Mouse (Mus musculus) erythroblast, embryonic 14.5 days (primary cell): ENCODE measurements at regions not wholly inside any gene's neighbourhood (a gene's known extent, or its start where the extent isn't known, plus 50 kb on each side); places are given as distances from the start of the nearest gene placed in this dataset.

ENCODE experiments used
- GATA1 ChIP-seq: IDR thresholded peaks from 2 replicates; pipeline ENCODE4 v1.6.1; 2012; ENCODE audit warnings: low read length, inconsistent platforms, mixed read lengths
- TAL1 ChIP-seq: IDR thresholded peaks from 3 replicates; pipeline ENCODE4 v1.6.1; 2012; ENCODE audit warnings: low read length, inconsistent platforms, mixed read lengths

- no peak for TF ChIP-seq GATA1
- no peak for TF ChIP-seq TAL1
Measured at GRCm38 (mm10) chr10:70838147-70838546, 182.4 kb upstream of the Phyhipl start.
